Mouse (Mus musculus): Measurements from ENCODE around the gene Rab22a. TPM values are rescaled to one million over a fixed set of nuclear protein-coding genes. Genes with fewer than 3 reads are reported as not detected.

Rab22a gene
- total RNA-seq, 1 experiment = 10.9 TPM

DNA sequence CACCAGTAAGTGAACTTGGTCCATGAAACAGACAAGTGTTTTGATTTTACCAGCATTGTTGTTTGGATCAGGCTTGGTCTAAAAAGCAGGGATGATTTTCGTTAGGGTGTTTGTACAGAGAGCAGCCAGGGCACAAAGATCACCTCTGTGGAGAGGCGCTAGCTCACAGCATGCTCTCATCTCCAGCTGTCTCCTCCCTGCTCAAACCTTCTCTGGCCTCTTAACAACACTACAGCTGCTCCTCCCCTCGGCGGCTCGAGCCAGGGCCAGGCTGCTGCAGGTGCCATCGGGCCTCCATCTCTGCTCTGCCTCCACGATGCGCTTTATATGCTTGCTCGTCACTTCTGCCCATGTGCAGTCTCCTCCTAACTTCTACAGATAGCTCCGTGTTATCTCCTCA lies 23.2 kb downstream of the Rab22a start:
- Histone ChIP-seq H3K4me1 (ENCODE audit: control insufficient read depth in 2 of 2, insufficient read depth in 2 of 2, low read length in 2 of 2, poor library complexity in 1 of 2) (peaks cover 0 to 5% of the 10 kb centered on the region in 2 experiments; a peak in 2 of 4 replicates), H3K4me3 (ENCODE audit: insufficient read depth in 1 of 2, low read depth in 1 of 2, low read length in 2 of 2, poor library complexity in 1 of 2, severe bottlenecking in 1 of 2) (no peak overlapping the region), H3K36me3 (ENCODE audit: control insufficient read depth, insufficient read depth, low read length, poor library complexity, severe bottlenecking) (peaks cover 3% of the 10 kb centered on the region; the same call in 1 of the 2 replicates), H3K9ac (ENCODE audit: insufficient read depth, low read depth, low read length, poor library complexity, severe bottlenecking) (no peak overlapping the region), H3K9me3 (ENCODE audit: control insufficient read depth, insufficient read depth, low read depth, low read length) (no peaks in the 10 kb centered on the region), H3K27ac (ENCODE audit: insufficient read depth, low read depth, low read length, poor library complexity, severe bottlenecking) (no peak overlapping the region)
- TF ChIP-seq ZNF384 (IDR thresholded peaks at IDR 0.05; ENCODE audit: low read depth, low read length) (no peak), ZC3H11A (IDR thresholded peaks at IDR 0.05; ENCODE audit: borderline replicate concordance, low read depth, low read length) (no peak), MAFK (IDR thresholded peaks at IDR 0.05; ENCODE audit: insufficient read depth, low read depth, low read length) (no peak), HCFC1 (IDR thresholded peaks at IDR 0.05; ENCODE audit: borderline replicate concordance, insufficient read depth, low read length) (no peak), CHD2 (IDR thresholded peaks at IDR 0.05; ENCODE audit: low read depth, low read length) (no peak)
- in situ Hi-C loops (cut with MboI; ENCODE audit: low sequenced_read_pairs in 2 of 2, unreplicated experiment in 2 of 2) = no loop called here
- no peak for DNase-seq (ENCODE audit: low read depth, low spot score)

DNA sequence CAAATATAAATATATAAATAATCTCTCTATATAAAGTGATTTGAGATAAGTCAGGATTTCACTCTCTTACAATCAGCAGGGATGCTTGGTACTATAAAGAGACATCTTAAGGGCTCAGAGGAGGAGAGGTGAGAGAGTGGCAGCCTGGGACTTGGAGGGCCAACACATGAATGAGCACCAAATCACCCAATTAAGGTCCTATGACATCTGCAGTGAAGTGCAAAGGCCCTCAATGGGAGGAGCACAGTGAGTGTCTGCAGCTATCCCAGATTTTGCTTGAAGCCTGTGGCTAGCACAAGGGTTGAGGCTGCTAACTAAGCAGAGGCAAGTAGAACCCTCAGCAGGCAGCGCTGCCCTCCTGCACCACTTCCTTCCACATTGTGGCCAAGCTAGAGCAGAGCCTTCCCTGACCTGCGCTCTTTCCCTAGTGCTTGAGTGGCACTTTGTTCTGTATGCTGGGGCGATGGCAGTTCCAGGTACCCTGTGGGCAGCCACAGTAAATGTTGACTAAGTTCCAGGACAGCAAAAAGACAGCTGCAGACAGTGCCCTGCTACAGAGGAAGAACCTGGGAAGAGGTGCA lies 26.3 kb downstream of the Rab22a start:
- no peak for TF ChIP-seq ZC3H11A (IDR thresholded peaks at IDR 0.05; ENCODE audit: borderline replicate concordance, low read depth, low read length)
- TF ChIP-seq CHD2 (IDR thresholded peaks at IDR 0.05; ENCODE audit: low read depth, low read length) = no peak
- no peak for TF ChIP-seq MAFK (IDR thresholded peaks at IDR 0.05; ENCODE audit: insufficient read depth, low read depth, low read length)
- TF ChIP-seq ZNF384 (IDR thresholded peaks at IDR 0.05; ENCODE audit: low read depth, low read length) = no peak
- no peak for TF ChIP-seq HCFC1 (IDR thresholded peaks at IDR 0.05; ENCODE audit: borderline replicate concordance, insufficient read depth, low read length)
- Histone ChIP-seq H3K36me3 (ENCODE audit: control insufficient read depth, insufficient read depth, low read length, poor library complexity, severe bottlenecking) (peaks cover 22% of the 10 kb centered on the region; the same call in 1 of the 2 replicates), H3K9me3 (ENCODE audit: control insufficient read depth, insufficient read depth, low read depth, low read length) (no peaks in the 10 kb centered on the region), H3K4me1 (ENCODE audit: control insufficient read depth in 2 of 2, insufficient read depth in 2 of 2, low read length in 2 of 2, poor library complexity in 1 of 2) (0 out of 4 replicates have a peak, but pooled peaks cover 0 to 2% of the 10 kb centered on the region in 2 experiments), H3K27ac (ENCODE audit: insufficient read depth, low read depth, low read length, poor library complexity, severe bottlenecking) (no peak overlapping the region), H3K9ac (ENCODE audit: insufficient read depth, low read depth, low read length, poor library complexity, severe bottlenecking) (no peak overlapping the region), H3K4me3 (ENCODE audit: insufficient read depth in 1 of 2, low read depth in 1 of 2, low read length in 2 of 2, poor library complexity in 1 of 2, severe bottlenecking in 1 of 2) (no peak overlapping the region)
- DNase-seq (ENCODE audit: low read depth, low spot score) = no peak
- in situ Hi-C loops (cut with MboI; ENCODE audit: low sequenced_read_pairs in 2 of 2, unreplicated experiment in 2 of 2) = no loop called here

DNA sequence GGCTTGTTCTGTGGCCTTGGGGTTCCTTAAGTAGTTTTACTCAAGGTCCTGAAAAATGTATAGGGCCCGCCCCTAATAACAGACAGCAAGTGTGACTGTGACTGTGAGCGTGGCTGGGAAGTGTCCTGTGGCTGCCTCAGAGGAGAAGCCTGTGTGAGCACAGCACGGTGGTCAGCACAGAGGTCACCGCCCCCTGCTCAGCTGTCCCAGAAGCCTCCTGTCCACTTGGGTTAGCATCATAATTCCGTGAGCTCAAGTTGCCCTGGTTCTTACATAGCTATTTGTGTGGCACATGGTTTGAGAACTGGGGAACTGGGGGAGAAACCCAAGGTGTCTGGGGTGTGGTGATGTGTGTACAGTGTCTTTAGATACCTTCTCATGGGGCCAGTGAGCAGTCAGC lies 27.8 kb downstream of the Rab22a start:
- DNase-seq (ENCODE audit: low read depth, low spot score) = no peak
- Histone ChIP-seq H3K9ac (ENCODE audit: insufficient read depth, low read depth, low read length, poor library complexity, severe bottlenecking) (no peak overlapping the region), H3K27ac (ENCODE audit: insufficient read depth, low read depth, low read length, poor library complexity, severe bottlenecking) (no peak overlapping the region), H3K4me3 (ENCODE audit: insufficient read depth in 1 of 2, low read depth in 1 of 2, low read length in 2 of 2, poor library complexity in 1 of 2, severe bottlenecking in 1 of 2) (no peak overlapping the region), H3K36me3 (ENCODE audit: control insufficient read depth, insufficient read depth, low read length, poor library complexity, severe bottlenecking) (peaks cover 25% of the 10 kb centered on the region; the same call in 1 of the 2 replicates), H3K4me1 (ENCODE audit: control insufficient read depth in 2 of 2, insufficient read depth in 2 of 2, low read length in 2 of 2, poor library complexity in 1 of 2) (no peaks in the 10 kb centered on the region), H3K9me3 (ENCODE audit: control insufficient read depth, insufficient read depth, low read depth, low read length) (no peaks in the 10 kb centered on the region)
- in situ Hi-C loops (cut with MboI; ENCODE audit: low sequenced_read_pairs in 2 of 2, unreplicated experiment in 2 of 2) = no loop called here
- TF ChIP-seq CHD2 (IDR thresholded peaks at IDR 0.05; ENCODE audit: low read depth, low read length) = no peak
- TF ChIP-seq ZC3H11A (IDR thresholded peaks at IDR 0.05; ENCODE audit: borderline replicate concordance, low read depth, low read length) = no peak
- no peak for TF ChIP-seq MAFK (IDR thresholded peaks at IDR 0.05; ENCODE audit: insufficient read depth, low read depth, low read length)
- no peak for TF ChIP-seq ZNF384 (IDR thresholded peaks at IDR 0.05; ENCODE audit: low read depth, low read length)
- no peak for TF ChIP-seq HCFC1 (IDR thresholded peaks at IDR 0.05; ENCODE audit: borderline replicate concordance, insufficient read depth, low read length)

DNA sequence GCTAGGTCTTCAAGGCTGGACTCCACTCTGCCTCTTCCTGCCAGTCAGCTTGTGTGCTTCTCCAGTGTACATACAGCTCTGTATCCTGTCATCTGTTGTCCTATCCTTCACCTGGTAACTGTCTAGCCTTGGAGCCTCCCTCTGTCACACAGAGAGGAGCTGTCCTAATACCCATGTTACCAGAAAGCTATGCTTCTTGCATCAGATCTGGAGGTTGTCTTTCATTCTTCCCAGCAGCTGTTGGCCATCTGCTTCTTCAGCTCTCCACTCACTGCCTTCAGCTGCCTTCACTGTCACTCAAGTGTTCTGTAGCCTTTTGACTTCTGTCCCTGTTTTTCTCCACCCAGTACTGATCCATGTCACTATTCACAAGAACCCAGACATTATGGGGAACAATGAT lies 30.3 kb downstream of the Rab22a start:
- no peak for DNase-seq (ENCODE audit: low read depth, low spot score)
- in situ Hi-C loops (cut with MboI; ENCODE audit: low sequenced_read_pairs in 2 of 2, unreplicated experiment in 2 of 2) = no loop called here

More for the DNA sequence above, 30.3 kb downstream of the Rab22a start:
- Histone ChIP-seq H3K9ac (ENCODE audit: insufficient read depth, low read depth, low read length, poor library complexity, severe bottlenecking) (no peak overlapping the region), H3K27ac (ENCODE audit: insufficient read depth, low read depth, low read length, poor library complexity, severe bottlenecking) (no peak overlapping the region), H3K9me3 (ENCODE audit: control insufficient read depth, insufficient read depth, low read depth, low read length) (no peaks in the 10 kb centered on the region), H3K4me3 (ENCODE audit: insufficient read depth in 1 of 2, low read depth in 1 of 2, low read length in 2 of 2, poor library complexity in 1 of 2, severe bottlenecking in 1 of 2) (no peak overlapping the region), H3K36me3 (ENCODE audit: control insufficient read depth, insufficient read depth, low read length, poor library complexity, severe bottlenecking) (peaks cover 21% of the 10 kb centered on the region; the same call in 1 of the 2 replicates), H3K4me1 (ENCODE audit: control insufficient read depth in 2 of 2, insufficient read depth in 2 of 2, low read length in 2 of 2, poor library complexity in 1 of 2) (no peaks in the 10 kb centered on the region)
- TF ChIP-seq ZC3H11A (IDR thresholded peaks at IDR 0.05; ENCODE audit: borderline replicate concordance, low read depth, low read length) (no peak), MAFK (IDR thresholded peaks at IDR 0.05; ENCODE audit: insufficient read depth, low read depth, low read length) (no peak), ZNF384 (IDR thresholded peaks at IDR 0.05; ENCODE audit: low read depth, low read length) (no peak), CHD2 (IDR thresholded peaks at IDR 0.05; ENCODE audit: low read depth, low read length) (no peak), HCFC1 (IDR thresholded peaks at IDR 0.05; ENCODE audit: borderline replicate concordance, insufficient read depth, low read length) (no peak)

All from ES-E14 (cell line).